Mouse (Mus musculus) heart, embryonic 10.5 days (tissue): ENCODE measurements around the gene Zfp937. TPM values are rescaled to one million over a fixed set of nuclear protein-coding genes. Genes with fewer than 3 reads are reported as not detected.
"Not testable (repeated sequence)": the region's sequence is repeated elsewhere in the genome, so short reads cannot be mapped to it uniquely, and the experiment has no call there.

ENCODE experiments used
- DNase-seq: peaks from one replicate; pipeline ENCODE4 v3.0.0-alpha.2; 2017; ENCODE audit warnings: low spot score
- H3K27ac ChIP-seq: fragments of 300-500 bp; sonication (generic); 2 replicates; pipeline ENCODE4 v1.5.1; 2016; ENCODE audit warnings: mild to moderate bottlenecking
- H3K27me3 ChIP-seq: fragments of 300-500 bp; sonication (generic); 2 replicates; pipeline ENCODE4 v1.6.1; 2016; ENCODE audit warnings: mild to moderate bottlenecking; ENCODE audit not compliant: poor library complexity, insufficient read depth, severe bottlenecking
- H3K36me3 ChIP-seq: fragments of 300-500 bp; sonication (generic); 2 replicates; pipeline ENCODE4 v1.6.1; 2016; ENCODE audit warnings: mild to moderate bottlenecking, moderate library complexity
- H3K4me1 ChIP-seq: fragments of 300-500 bp; sonication (generic); 2 replicates; pipeline ENCODE4 v1.6.1; 2016; ENCODE audit warnings: mild to moderate bottlenecking
- H3K4me3 ChIP-seq: fragments of 300-500 bp; sonication (generic); 2 replicates; pipeline ENCODE4 v1.5.1; 2016; ENCODE audit warnings: mild to moderate bottlenecking, moderate library complexity
- H3K9me3 ChIP-seq: fragments of 300-500 bp; sonication (generic); 2 replicates; pipeline ENCODE4 v1.6.1; 2016; ENCODE audit warnings: mild to moderate bottlenecking, moderate library complexity
- WGBS: fragments of 180-500 bp; shearing (Covaris S2); methylation state at CpG from one replicate; pipeline ENCODE4 v1.1.7; 2016; 5-methylcytosine and 5-hydroxymethylcytosine counted together
- polyA plus RNA-seq: library from polyadenylated mRNA; unstranded; fragments of >200 nt; fragmentation: Nextera tagmentation; extraction: Ambion mirVana; gene quantifications from 2 replicates; pipeline ENCODE4 v1.2.1, GENCODE M21; 2016

Zfp937 gene
- polyA plus RNA-seq, result 5.6 and 7.0 TPM in 2 replicates

GRCm38 (mm10) chr2:150217600-150218362 lies at the start of gene Zfp937:
Gene Zfp937 (plus strand): TSS chr2:150218073.
- not testable (repeated sequence) for H3K9me3 ChIP-seq, H3K27me3 ChIP-seq, H3K36me3 ChIP-seq, H3K4me1 ChIP-seq
- peak; percentile 78 for DNase-seq
- 1% methylated on average over 15 of the region's 15 CpGs for WGBS
- Histone ChIP-seq H3K4me3 (peak within 1 kb of the TSS; percentile 53), H3K27ac (peak within 1 kb of the TSS; percentile 79; the same call in 1 of the 2 replicates)

GRCm38 (mm10) chr2:150173833-150174232 lies 44.0 kb upstream of the Zfp937 start:
- Histone ChIP-seq H3K27ac (no peak overlapping the region), H3K9me3 (peaks cover 8% of the 10 kb centered on the region; the same call in 1 of the 2 replicates), H3K27me3 (no peaks in the 10 kb centered on the region), H3K4me1 (no peaks in the 10 kb centered on the region), H3K4me3 (no peak overlapping the region), H3K36me3 (no peaks in the 10 kb centered on the region)
- no peak for DNase-seq

- not testable (repeated sequence) for H3K4me3 ChIP-seq, H3K36me3 ChIP-seq, H3K4me1 ChIP-seq, DNase-seq, H3K27me3 ChIP-seq, H3K27ac ChIP-seq, H3K9me3 ChIP-seq
- WGBS, result 76% methylated on average over 4 of the region's 4 CpGs
Observed at GRCm38 (mm10) chr2:150179579-150179978, 38.3 kb upstream of the Zfp937 start, which contains the start of gene Gm10770. Gene Gm10770 (minus strand): TSS chr2:150179679.

- H3K27ac ChIP-seq, H3K27me3 ChIP-seq, H3K4me1 ChIP-seq, H3K4me3 ChIP-seq, H3K36me3 ChIP-seq, H3K9me3 ChIP-seq, DNase-seq: not testable (repeated sequence)
Observed at GRCm38 (mm10) chr2:150181046-150181445, 36.8 kb upstream of the Zfp937 start.

GRCm38 (mm10) chr2:150181570-150181999 lies 36.3 kb upstream of the Zfp937 start, which contains the start of gene Gm14139:
Gene Gm14139 (plus strand): TSS chr2:150181755.
- not testable (repeated sequence) for H3K27ac ChIP-seq, DNase-seq, H3K36me3 ChIP-seq, H3K4me1 ChIP-seq, H3K27me3 ChIP-seq, H3K4me3 ChIP-seq, H3K9me3 ChIP-seq
- WGBS, result 74% methylated on average over 7 of the region's 7 CpGs

- DNase-seq, H3K36me3 ChIP-seq, H3K9me3 ChIP-seq, H3K4me1 ChIP-seq, H3K27me3 ChIP-seq: not testable (repeated sequence)
- Histone ChIP-seq H3K4me3 (peak overlapping the region; percentile 53), H3K27ac (peak overlapping the region; percentile 79; the same call in 1 of the 2 replicates)
- WGBS, result 20% methylated on average over 4 of the region's 4 CpGs
Observed at GRCm38 (mm10) chr2:150218363-150218725, 471 bp downstream of the Zfp937 start.

DNA sequence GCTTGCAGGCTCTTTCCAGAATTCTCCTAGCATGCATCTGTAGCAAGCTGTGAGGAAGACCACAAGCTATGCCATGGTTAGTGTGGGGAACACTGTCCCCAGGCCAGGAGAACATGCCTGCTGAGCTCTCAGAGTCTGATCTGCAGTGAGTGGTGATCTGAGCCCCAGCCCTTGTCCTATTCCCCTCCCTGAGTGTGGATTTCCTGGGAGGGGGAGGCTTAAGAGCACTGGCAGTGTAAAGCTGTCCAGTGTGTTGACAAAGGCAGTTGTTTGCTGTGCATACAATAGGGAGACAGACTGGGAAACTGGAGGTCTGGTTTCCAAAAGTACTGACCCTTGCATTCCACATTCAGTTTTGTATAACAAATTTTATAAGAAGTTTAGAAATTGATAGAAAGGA lies 5.4 kb downstream of the Zfp937 start:
- H3K27me3 ChIP-seq, result not testable (repeated sequence)

DNA sequence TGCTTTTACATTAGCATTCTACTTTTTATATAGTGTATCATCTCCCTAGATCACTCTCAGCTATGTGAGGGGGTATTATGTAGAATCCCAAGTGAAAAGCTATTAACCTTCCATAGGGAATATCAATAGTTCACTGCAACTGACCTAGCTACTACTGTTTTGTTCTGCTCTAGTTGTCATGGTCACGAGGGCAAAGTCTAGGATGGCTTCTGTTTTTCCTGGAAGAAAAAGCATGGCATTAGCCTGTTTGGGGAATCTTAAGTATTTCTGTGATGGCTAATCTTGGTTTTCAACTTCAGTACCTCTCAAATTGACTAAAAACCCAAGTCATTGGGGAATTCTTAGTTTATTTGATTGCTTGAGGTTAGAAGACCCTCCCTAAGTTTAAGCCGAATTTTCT lies 25.3 kb downstream of the Zfp937 start:
- H3K9me3 ChIP-seq, result peaks cover 11% of the 10 kb centered on the region
- no peak overlapping the region for H3K27ac ChIP-seq
- peaks cover 13% of the 10 kb centered on the region for H3K36me3 ChIP-seq
- no peak overlapping the region for H3K4me3 ChIP-seq
- no peaks in the 10 kb centered on the region for H3K4me1 ChIP-seq
- WGBS, result 76% methylated on average over 2 of the region's 2 CpGs
- no peaks in the 10 kb centered on the region for H3K27me3 ChIP-seq
- DNase-seq, result no peak

More for the DNA sequence above, 5.4 kb downstream of the Zfp937 start:
- DNase-seq, H3K4me1 ChIP-seq, H3K4me3 ChIP-seq, H3K27ac ChIP-seq, H3K9me3 ChIP-seq, H3K36me3 ChIP-seq: not testable (repeated sequence)

DNA sequence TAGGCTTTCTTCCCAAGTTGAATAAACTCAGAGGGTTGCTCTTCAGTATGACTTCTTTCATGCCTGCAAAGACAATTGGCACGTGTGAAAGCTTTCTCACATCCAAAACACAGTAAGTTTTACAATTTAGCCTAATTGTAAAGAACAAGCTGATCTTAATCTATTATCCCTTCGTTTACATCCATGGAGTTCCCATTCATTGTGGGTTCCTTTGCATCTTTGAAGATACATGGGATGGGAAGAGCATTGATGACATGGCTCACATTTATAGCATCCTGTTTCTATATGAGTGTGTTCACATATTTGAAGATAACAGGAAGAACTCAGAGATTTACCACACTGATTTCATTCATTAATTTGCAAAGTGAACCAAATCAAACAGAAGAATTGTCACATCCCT lies 37.6 kb downstream of the Zfp937 start, which contains the start of gene Gm21994:
Gm21994 (minus strand) TSS at position 101 of the 400 bp plus-strand sequence.
- not testable (repeated sequence) for DNase-seq, H3K36me3 ChIP-seq, H3K27me3 ChIP-seq, H3K9me3 ChIP-seq, H3K27ac ChIP-seq, H3K4me3 ChIP-seq, H3K4me1 ChIP-seq
- WGBS, result 49% methylated on average over 2 of the region's 2 CpGs

DNA sequence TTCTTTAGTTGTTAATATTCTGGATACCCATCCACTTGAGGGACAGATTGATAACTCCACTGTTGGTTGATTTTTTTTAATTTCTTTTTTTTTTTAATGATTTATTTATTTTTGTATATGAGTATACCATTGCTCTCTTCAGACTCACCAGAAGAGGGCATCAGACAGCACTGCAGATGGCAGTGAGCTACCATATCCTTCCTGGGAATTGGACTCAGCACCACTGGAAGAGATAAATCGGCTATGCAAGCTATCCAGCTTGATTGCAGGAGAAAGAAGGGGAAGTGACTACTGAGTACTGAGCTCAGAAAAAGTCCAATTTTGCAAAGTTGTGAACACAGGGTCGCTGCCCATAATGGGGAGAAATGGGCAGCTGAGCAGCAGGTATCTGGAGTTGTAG lies 39.0 kb downstream of the Zfp937 start:
- not testable (repeated sequence) for DNase-seq, H3K27ac ChIP-seq, H3K4me1 ChIP-seq, H3K27me3 ChIP-seq, H3K36me3 ChIP-seq, H3K9me3 ChIP-seq, H3K4me3 ChIP-seq
- 59% methylated on average over 2 of the region's 2 CpGs for WGBS

GRCm38 (mm10) chr2:150257291-150257690 lies 39.4 kb downstream of the Zfp937 start, which contains the start of gene Gm14124:
Gene Gm14124 (plus strand): TSS chr2:150257517.
- not testable (repeated sequence) for H3K27me3 ChIP-seq, H3K36me3 ChIP-seq, DNase-seq, H3K9me3 ChIP-seq, H3K4me1 ChIP-seq, H3K4me3 ChIP-seq, H3K27ac ChIP-seq
- WGBS, result 81% methylated on average over 4 of the region's 4 CpGs
